Mouse (Mus musculus) right cerebral cortex, postnatal 36 days (tissue): ENCODE data around the gene Kidins220.

Experiments
- DNase-seq, 2 experiments: peaks; one replicate each; pipeline ENCODE4 v3.0.0; 2022; ENCODE audit warnings: low spot score in 2 of 2, mixed read lengths in 1 of 2

Gene Kidins220

DNA sequence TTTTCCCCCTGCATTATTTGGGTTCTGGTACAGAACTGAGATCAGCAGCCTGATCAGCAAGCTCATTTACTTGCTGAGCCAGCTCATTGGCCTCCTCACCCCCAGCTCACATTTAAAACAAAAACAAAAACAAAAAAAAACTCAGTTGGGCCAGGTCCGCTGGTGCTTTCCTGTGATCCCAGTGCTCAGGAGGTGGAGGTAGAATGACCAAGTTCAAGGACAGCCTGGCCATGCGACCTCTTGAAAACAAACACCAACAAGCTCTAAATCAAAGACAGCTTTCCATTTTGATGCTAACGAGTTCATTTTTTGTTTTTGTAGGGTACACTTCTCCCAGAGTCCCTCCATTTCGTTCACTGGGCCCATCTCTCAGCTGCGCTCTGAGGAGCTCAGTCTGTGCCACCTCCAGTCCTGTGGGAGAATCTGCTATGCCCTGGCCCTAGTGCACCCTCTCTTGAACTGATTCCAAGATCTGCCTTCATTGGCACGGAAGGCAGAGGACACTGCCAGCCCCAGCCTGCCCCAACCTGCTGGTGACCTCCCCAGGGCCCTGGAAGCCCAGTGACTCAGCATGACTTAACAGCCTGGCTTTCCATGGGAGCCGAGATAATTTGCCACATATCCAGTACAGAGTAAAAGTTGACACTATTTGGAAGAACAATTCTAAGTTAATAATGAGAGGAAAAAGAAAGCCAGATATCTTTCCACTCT is 135.4 kb downstream of the Kidins220 start:
- no peak for DNase-seq

GRCm38 (mm10) chr12:25110682-25111078 is 136.0 kb downstream of the Kidins220 start:
- DNase-seq: no peak
